Mouse (Mus musculus) heart, embryonic 10.5 days (tissue): ENCODE measurements around the gene Slain1. TPM values are rescaled to one million over a fixed set of nuclear protein-coding genes. Genes with fewer than 3 reads are reported as not detected.

Source experiments
- DNase-seq: peaks from one replicate; pipeline ENCODE4 v3.0.0-alpha.2; 2017; ENCODE audit warnings: low spot score
- H3K27ac ChIP-seq: fragments of 300-500 bp; sonication (generic); 2 replicates; pipeline ENCODE4 v1.5.1; 2016; ENCODE audit warnings: mild to moderate bottlenecking
- H3K27me3 ChIP-seq: fragments of 300-500 bp; sonication (generic); 2 replicates; pipeline ENCODE4 v1.6.1; 2016; ENCODE audit warnings: mild to moderate bottlenecking; ENCODE audit not compliant: poor library complexity, insufficient read depth, severe bottlenecking
- H3K36me3 ChIP-seq: fragments of 300-500 bp; sonication (generic); 2 replicates; pipeline ENCODE4 v1.6.1; 2016; ENCODE audit warnings: mild to moderate bottlenecking, moderate library complexity
- H3K4me1 ChIP-seq: fragments of 300-500 bp; sonication (generic); 2 replicates; pipeline ENCODE4 v1.6.1; 2016; ENCODE audit warnings: mild to moderate bottlenecking
- H3K4me3 ChIP-seq: fragments of 300-500 bp; sonication (generic); 2 replicates; pipeline ENCODE4 v1.5.1; 2016; ENCODE audit warnings: mild to moderate bottlenecking, moderate library complexity
- H3K9me3 ChIP-seq: fragments of 300-500 bp; sonication (generic); 2 replicates; pipeline ENCODE4 v1.6.1; 2016; ENCODE audit warnings: mild to moderate bottlenecking, moderate library complexity
- WGBS: fragments of 180-500 bp; shearing (Covaris S2); methylation state at CpG from one replicate; pipeline ENCODE4 v1.1.7; 2016; 5-methylcytosine and 5-hydroxymethylcytosine counted together
- polyA plus RNA-seq: library from polyadenylated mRNA; unstranded; fragments of >200 nt; fragmentation: Nextera tagmentation; extraction: Ambion mirVana; gene quantifications from 2 replicates; pipeline ENCODE4 v1.2.1, GENCODE M21; 2016

The Slain1 gene
- polyA plus RNA-seq, 1 experiment from 2014 or later: 1.0 TPM

DNA sequence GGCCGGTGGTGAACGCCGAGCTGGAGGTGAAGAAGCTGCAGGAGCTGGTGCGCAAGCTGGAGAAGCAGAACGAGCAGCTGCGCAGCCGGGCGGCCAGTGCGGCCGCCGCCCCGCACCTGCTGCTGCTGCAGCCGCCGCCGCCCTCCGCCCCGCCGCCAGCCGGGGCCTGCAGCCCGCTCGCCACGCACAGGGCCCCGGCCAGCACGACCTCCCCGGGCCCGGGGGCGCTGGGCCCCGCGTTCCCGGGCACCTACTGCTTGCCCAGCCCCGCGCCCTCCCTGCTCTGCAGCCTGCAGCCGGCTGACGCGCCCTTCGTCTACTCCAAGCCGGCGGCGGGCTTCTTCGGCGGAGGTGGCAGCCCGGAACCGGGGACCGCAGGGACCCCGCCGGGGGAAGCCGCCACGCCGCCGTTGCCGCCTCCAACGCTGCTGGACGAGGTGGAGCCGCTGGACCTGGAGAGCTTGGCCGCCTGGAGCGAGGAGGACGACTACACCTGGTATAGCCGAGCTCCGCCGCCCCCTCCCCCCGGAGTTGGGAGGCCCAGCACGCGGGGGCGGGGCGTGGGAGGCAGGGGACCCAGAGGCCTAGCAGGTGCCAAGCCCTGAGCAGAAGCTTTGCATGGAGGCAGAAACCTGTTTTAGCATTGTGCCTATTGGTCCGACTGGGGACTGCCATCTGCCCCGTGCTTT, 529 bp downstream of the Slain1 start:
- H3K27ac ChIP-seq: peak overlapping the region; percentile 77

DNA sequence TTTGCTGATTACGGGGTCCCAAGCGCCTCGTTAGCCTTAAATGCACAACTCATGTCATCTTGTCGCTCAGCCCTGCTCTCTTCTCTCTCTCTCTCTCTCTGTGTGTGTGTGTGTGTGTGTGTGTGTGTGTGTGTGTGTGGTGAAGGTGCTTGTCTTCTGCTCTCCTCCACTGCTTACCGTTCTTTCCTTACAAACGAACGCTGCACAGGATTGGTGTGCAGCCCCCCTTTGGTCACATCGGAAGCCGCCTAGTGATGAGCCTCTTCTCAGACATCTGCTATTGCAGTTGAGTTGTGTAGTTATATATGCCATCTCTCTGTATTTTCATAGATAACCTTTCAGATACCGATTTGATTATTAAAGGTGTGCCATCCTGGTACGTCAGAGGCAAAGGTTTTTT, 1.1 kb downstream of the Slain1 start:
- Histone ChIP-seq H3K27ac (no peak overlapping the region), H3K4me1 (peaks cover 9% of the 10 kb centered on the region; the same call in 1 of the 2 replicates), H3K36me3 (no peaks in the 10 kb centered on the region), H3K4me3 (peak overlapping the region; percentile 85), H3K9me3 (no peaks in the 10 kb centered on the region), H3K27me3 (peaks cover 30% of the 10 kb centered on the region)
- DNase-seq: no peak
- 6% methylated on average over 11 of the region's 11 CpGs for WGBS

More for the DNA sequence above, 529 bp downstream of the Slain1 start:
- WGBS: under 1% methylated on average over 67 of the region's 67 CpGs
- peaks cover 30% of the 10 kb centered on the region for H3K27me3 ChIP-seq
- no peaks in the 10 kb centered on the region for H3K9me3 ChIP-seq
- DNase-seq: no peak
- H3K4me1 ChIP-seq: peaks cover 9% of the 10 kb centered on the region; the same call in 1 of the 2 replicates
- no peaks in the 10 kb centered on the region for H3K36me3 ChIP-seq
- peak overlapping the region; percentile 85 for H3K4me3 ChIP-seq

DNA sequence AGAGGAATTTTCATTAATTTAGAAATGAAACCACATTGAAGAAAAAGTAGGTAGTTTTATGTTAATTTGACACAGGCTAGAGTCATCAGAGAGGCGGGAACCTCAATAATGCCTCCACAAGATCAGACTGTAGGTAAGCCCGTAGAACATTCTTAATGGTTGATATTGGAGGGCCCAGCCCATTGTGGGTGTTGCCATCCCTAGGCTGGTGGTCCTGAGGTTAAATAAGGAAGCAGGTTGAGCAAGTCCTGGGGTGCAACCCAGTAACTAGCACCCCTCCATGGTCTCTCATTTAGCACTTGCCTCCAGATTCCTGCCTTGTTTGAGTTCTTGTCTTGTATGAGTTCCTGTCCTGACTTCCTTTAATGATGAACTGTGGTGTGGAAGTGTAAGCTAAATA, 1.5 kb downstream of the Slain1 start:
- peaks cover 9% of the 10 kb centered on the region; the same call in 1 of the 2 replicates for H3K4me1 ChIP-seq
- no peak overlapping the region for H3K27ac ChIP-seq
- no peaks in the 10 kb centered on the region for H3K9me3 ChIP-seq
- 63% methylated on average over 2 of the region's 2 CpGs for WGBS
- DNase-seq: no peak
- H3K4me3 ChIP-seq: no peak overlapping the region
- no peaks in the 10 kb centered on the region for H3K36me3 ChIP-seq
- H3K27me3 ChIP-seq: peaks cover 30% of the 10 kb centered on the region

DNA sequence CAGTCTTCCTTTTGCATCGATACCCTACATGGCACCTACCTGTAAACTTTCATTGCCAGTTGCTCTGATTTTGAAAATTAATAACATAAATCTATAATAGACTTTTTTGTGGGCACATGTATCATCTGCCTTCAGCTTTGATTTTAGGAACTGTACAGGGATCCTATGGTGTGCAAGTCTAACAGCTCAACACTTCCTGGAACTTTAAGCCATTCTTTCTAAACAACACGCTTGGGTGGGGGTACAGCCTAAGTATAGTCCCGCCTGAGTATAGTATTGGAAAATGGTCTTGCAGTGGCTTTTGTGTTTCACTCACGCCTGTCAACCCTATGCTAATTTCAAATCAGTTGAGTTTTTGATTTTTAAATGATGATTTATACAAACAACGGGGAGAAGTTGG, 2.5 kb downstream of the Slain1 start:
- Histone ChIP-seq H3K36me3 (no peaks in the 10 kb centered on the region), H3K9me3 (no peaks in the 10 kb centered on the region), H3K27ac (no peak overlapping the region), H3K4me1 (peaks cover 9% of the 10 kb centered on the region; the same call in 1 of the 2 replicates), H3K27me3 (peaks cover 30% of the 10 kb centered on the region), H3K4me3 (no peak overlapping the region)
- WGBS: 85% methylated on average over 5 of the region's 5 CpGs
- DNase-seq: no peak

DNA sequence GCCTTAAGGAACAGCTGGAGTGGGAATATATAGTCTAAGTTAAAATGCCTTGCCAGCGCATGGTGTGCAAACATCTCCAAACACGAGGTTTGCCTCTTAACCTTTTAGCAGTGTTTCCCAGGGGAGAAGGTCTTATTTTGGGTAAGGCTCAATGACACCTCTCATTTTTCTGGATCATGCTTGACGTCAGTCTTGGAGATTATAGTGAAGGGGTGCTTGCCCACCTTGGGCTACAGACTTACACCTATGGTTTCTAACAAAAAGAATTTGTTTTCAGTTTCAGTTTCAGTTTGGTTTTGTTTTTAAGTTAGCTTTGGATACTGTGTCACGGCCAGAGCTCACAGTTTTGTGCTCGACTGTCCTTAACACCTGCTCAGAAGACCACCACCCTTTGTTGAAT, 3.8 kb downstream of the Slain1 start:
- no peak overlapping the region for H3K4me3 ChIP-seq
- no peak for DNase-seq
- H3K4me1 ChIP-seq: peaks cover 9% of the 10 kb centered on the region; the same call in 1 of the 2 replicates
- no peaks in the 10 kb centered on the region for H3K36me3 ChIP-seq
- WGBS: 64% methylated on average over 5 of the region's 5 CpGs
- no peaks in the 10 kb centered on the region for H3K9me3 ChIP-seq
- H3K27me3 ChIP-seq: peaks cover 28% of the 10 kb centered on the region
- no peak overlapping the region for H3K27ac ChIP-seq

DNA sequence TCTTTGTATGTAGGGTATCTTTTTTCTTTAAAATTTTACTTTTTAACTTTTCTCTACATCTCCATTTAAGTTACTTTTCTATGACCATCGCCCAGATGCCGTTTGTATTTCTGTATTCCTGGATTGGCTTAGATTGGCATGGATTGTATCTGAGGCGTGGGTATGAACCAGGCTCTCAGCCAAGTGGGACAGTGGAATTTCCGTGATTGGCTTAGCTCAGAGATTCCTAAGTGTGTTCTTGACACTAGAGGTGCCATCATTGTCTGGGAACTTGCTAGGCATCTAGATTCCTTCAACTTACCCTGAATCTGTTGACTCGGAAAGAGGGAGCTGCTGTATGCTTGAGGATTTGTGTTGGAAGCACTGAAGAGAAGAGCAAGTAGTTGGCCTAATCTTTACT, 5.4 kb downstream of the Slain1 start:
- Histone ChIP-seq H3K9me3 (no peaks in the 10 kb centered on the region), H3K36me3 (no peaks in the 10 kb centered on the region), H3K4me1 (peaks cover 8% of the 10 kb centered on the region; the same call in 1 of the 2 replicates), H3K4me3 (no peak overlapping the region), H3K27me3 (peaks cover 13% of the 10 kb centered on the region), H3K27ac (no peak overlapping the region)
- 65% methylated on average over 5 of the region's 5 CpGs for WGBS
- no peak for DNase-seq

DNA sequence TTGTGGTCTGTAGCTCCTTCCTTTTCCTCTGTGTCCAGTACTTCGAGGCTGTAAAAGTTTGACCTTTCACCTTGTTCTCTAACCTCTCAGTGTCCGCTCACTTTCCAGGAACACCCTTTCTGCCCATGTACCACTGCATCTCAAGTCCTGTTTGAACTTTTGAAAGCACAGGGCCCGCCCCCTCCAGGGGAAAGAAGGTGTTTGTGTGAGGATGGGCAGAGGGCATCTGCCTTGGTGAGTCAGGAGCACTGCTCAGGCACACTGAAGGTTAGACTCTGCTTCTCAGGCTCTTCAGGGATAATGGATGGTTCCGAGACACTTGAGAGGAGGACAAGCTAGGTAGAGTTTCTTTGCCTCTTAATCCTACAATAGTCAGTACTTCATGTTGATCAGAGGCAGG, 7.8 kb downstream of the Slain1 start:
- DNase-seq: no peak
- Histone ChIP-seq H3K4me3 (no peak overlapping the region), H3K36me3 (no peaks in the 10 kb centered on the region), H3K27ac (no peak overlapping the region), H3K9me3 (no peaks in the 10 kb centered on the region), H3K4me1 (no peaks in the 10 kb centered on the region), H3K27me3 (no peaks in the 10 kb centered on the region)
- 69% methylated on average over 4 of the region's 4 CpGs for WGBS

DNA sequence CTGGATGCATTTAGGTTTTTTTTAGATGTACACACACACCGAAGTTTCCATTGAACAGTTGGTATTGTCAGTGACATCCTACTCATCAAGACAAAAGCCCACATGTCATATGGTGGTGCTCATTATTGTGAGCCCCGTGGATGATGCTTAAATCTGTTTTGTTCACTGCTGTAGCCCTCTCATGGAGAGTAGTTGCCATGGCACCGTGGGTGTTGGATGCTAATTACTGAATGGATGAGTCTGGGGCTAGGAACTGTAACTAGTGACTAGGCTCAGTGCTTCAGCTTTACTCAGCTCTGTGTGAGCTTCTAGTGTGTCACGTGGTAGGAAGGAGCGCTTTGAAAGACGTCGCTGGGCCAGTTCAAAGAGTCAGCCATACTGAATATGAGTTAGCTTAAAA, 13.0 kb downstream of the Slain1 start:
- DNase-seq: no peak
- Histone ChIP-seq H3K4me1 (no peaks in the 10 kb centered on the region), H3K36me3 (no peaks in the 10 kb centered on the region), H3K4me3 (no peak overlapping the region), H3K9me3 (no peaks in the 10 kb centered on the region), H3K27ac (no peak overlapping the region), H3K27me3 (no peaks in the 10 kb centered on the region)
- 87% methylated on average over 7 of the region's 7 CpGs for WGBS

DNA sequence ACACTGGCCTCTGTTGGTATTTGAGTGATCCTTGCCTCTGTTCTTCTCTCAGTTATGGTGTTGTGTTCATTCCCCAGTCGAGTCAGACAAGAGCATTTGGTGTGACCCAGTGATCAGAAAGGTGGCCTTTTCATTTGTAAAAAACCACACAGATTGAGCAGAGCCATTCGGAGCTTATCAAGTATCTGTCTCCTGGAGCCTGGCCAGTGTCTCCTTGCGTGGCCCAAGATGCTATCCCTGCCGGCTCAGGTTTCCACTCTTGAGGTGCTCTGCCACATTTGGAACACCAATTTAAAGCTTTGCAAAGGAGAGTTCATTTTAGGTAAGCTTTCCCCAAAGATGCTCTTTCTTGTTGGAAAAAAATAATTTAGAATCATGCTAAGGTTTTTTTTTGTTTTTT, 14.4 kb downstream of the Slain1 start:
- no peaks in the 10 kb centered on the region for H3K36me3 ChIP-seq
- no peak overlapping the region for H3K4me3 ChIP-seq
- WGBS: 38% methylated on average over 4 of the region's 4 CpGs
- no peaks in the 10 kb centered on the region for H3K27me3 ChIP-seq
- no peaks in the 10 kb centered on the region for H3K4me1 ChIP-seq
- DNase-seq: no peak
- H3K27ac ChIP-seq: no peak overlapping the region
- no peaks in the 10 kb centered on the region for H3K9me3 ChIP-seq

DNA sequence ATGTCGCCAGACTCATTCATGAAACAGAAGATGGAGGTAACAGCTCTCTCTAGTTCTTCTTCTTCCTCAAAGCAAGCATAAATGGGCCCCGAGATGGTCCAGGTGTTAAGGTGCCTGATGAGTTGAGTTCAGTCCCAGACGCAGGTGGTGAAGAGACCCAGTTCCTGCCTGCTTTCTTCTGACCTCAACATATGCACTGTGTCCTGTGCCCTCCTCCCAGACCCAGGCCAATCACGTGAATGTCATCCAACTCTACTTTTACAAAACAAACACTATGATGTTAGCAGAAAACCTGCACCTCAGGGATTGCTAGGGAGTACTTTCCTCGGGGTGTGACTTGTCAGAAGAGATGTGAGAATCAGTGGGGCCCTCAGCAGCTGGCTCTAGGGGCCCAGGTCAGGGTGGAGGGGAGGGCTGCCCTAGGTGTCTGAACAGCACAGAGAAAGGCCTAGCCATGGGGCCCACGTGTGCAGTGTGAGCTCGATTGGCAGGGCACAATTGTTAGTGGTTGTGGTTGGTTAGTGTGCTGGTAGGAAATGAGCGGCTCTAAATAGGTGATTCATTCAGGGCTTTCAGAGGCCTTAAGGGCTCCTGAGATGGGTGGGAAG, 16.4 kb downstream of the Slain1 start:
- whole genome bisulfite sequencing: 67% methylated on average over 8 of the region's 8 CpGs
- no peak for DNase-seq
- no peaks in the 10 kb centered on the region for H3K27me3 ChIP-seq
- no peaks in the 10 kb centered on the region for H3K9me3 ChIP-seq
- H3K4me1 ChIP-seq: no peaks in the 10 kb centered on the region
- no peak overlapping the region for H3K4me3 ChIP-seq
- no peak overlapping the region for H3K27ac ChIP-seq
- H3K36me3 ChIP-seq: no peaks in the 10 kb centered on the region

DNA sequence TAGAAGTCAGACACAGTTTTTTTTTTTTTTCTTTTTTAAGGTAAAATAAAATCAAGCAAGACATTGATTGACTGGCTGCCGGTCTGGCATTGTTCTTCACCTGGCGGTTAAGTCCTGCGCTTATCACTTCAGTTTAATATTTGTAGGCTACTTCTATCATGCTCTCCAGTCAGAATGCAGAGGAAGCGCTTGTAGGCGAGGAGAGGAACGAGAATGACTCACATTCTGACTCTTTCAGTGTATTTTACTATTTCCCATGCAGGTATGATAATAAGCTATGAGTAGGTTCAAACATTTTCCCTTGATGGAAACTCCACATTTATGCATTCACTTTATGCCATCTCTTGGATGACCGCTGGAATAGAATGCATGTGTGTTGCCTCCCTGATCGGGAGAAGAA, 17.0 kb downstream of the Slain1 start:
- Histone ChIP-seq H3K27ac (no peak overlapping the region), H3K4me3 (no peak overlapping the region), H3K36me3 (no peaks in the 10 kb centered on the region), H3K9me3 (no peaks in the 10 kb centered on the region), H3K4me1 (no peaks in the 10 kb centered on the region), H3K27me3 (no peaks in the 10 kb centered on the region)
- whole genome bisulfite sequencing: 88% methylated on average over 8 of the region's 8 CpGs
- DNase-seq: no peak

DNA sequence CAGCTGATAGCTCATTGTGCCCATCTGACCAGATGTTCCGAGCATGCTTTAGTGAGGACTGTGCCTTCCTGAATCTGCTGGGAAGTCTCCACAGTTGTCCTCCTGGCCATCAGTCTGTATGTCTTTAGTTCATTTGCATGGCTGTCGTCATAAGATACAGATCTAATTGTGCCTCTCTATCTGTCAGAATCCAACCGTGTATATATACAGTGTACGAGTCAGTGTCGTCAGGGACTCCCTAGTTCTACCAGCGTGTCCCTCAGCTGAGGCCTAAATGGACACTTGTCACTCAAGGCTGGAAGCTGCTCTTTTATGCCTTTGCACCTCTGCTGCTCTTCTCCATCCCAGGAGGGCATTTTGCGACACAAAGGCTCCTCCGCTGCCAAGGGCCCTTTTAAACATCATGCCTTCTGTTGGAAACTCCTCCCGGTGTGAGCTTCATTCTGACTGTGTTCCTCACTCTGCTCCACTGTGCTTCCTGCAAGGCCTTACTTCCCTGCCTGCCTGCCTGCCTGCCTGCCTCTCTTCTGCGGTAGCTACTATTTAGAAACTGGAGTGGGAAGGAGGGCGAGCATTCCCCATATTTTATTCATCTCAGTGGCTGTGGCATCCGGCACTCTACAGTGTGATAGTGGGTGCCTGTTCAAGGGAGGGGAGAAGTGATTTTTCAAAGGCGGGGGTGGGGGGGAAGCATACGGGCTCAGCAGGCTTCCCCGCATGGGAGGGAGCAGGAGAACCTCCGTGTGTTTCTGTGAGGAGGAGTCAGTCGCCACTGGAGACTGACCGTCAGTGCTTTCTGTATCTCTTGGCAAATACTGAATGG, 29.6 kb downstream of the Slain1 start:
- Histone ChIP-seq H3K36me3 (no peaks in the 10 kb centered on the region), H3K27ac (no peak overlapping the region), H3K4me1 (peaks cover 14% of the 10 kb centered on the region), H3K9me3 (no peaks in the 10 kb centered on the region), H3K27me3 (peaks cover 51% of the 10 kb centered on the region), H3K4me3 (peak overlapping the region; percentile 45)
- WGBS: 40% methylated on average over 18 of the region's 18 CpGs
- DNase-seq: no peak

DNA sequence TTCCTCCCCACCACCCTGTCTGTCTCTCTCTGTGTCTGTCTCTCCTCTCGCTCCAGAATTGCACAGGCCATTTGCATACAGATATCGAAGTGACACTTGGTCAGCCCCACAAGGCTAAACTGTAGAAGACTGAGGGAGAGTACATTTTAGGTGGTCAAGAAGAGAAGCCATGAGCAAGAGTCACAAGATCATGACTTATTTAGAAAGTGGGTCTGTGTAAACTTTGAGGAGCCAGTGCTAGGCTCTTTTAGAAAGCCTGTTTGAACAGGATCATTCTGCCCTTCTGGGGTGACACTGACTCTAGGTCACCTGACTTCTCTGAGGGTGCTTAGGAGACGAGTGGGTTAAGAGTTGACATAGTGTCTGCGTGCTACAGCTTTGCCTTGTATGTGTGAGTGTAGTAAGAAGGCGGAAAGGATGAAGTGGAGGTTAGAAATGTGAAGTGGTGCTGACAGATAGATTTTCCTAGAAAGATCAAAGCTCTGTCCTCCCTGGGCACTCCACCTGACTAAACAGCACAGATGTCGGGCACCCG, 30.3 kb downstream of the Slain1 start:
- H3K9me3 ChIP-seq: no peaks in the 10 kb centered on the region
- peaks cover 14% of the 10 kb centered on the region for H3K4me1 ChIP-seq
- DNase-seq: no peak
- H3K36me3 ChIP-seq: no peaks in the 10 kb centered on the region
- H3K4me3 ChIP-seq: peak overlapping the region; percentile 45
- no peak overlapping the region for H3K27ac ChIP-seq
- WGBS: 26% methylated on average over 7 of the region's 7 CpGs
- H3K27me3 ChIP-seq: peaks cover 50% of the 10 kb centered on the region
